Mouse (Mus musculus): ENCODE results near the gene Fam81a. TPM values are rescaled to one million over a fixed set of nuclear protein-coding genes. Genes with fewer than 3 reads are reported as not detected.

Fam81a gene
- not detected for total RNA-seq (2023)

DNA sequence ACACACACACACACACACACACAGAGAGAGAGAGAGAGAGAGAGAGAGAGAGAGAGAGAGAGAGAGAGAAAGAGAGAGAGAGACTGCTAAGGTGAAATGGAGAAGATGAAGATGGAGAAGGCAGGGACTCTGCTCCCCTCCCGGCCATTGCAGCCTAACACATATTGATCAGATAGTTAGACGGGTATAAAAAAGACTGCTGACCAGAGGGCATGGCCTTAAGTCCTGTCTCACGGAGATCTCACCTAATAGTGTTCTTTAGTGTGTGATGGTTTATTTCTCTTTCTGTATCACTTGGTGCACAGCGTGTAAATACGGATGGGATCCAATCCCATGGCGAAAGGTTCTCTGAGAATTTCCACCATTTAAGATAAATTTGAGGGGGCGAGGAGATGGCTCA lies at the start of gene Fam81a:
Gene Fam81a (minus strand): TSS at position 101 of the 400 bp plus-strand sequence.

Other genes starting within 250 kb of the Fam81a start
- gene Bnip2, start 153.1 kb downstream of the Fam81a start, total RNA-seq (2023): 10 to 100 TPM; 80.6 to 99.9 TPM
- 100 to 1,000 TPM; 116 to 123 TPM for gene Gtf2a2, start 130.0 kb downstream of the Fam81a start, total RNA-seq (2023)
- gene Gcnt3, start 104.5 kb downstream of the Fam81a start, total RNA-seq (2023): not detected
- 100 to 1,000 TPM; 211 to 224 TPM for gene Myo1e, start 64.8 kb upstream of the Fam81a start, total RNA-seq (2023)

Data from B cell, adult 67 days (primary cell).